Mouse (Mus musculus) myocyte (in vitro differentiated cells): ENCODE measurements at regions not wholly inside any gene's neighbourhood (a gene's known extent, or its start where the extent isn't known, plus 50 kb on each side); places are given as distances from the start of the nearest gene placed in this dataset.

ENCODE experiments used
- E2F4 ChIP-seq: IDR thresholded peaks from one replicate; pipeline ENCODE4 v1.6.1; 2011; ENCODE audit warnings: mild to moderate bottlenecking, control low read depth, moderate library complexity; ENCODE audit not compliant: insufficient read depth
- MYOD1 ChIP-seq, 3 experiments: IDR thresholded peaks; one replicate each; pipeline ENCODE4 v1.6.1; 2011; ENCODE audit warnings: control low read depth in 2 of 3, low read depth in 2 of 3, mild to moderate bottlenecking in 2 of 3, moderate library complexity in 1 of 3; ENCODE audit not compliant: insufficient read length in 2 of 3, control insufficient read depth in 1 of 3
- MYOG ChIP-seq, 3 experiments: IDR thresholded peaks; one replicate each; pipeline ENCODE4 v1.6.1; 2011; ENCODE audit warnings: control low read depth in 2 of 3, low read depth in 2 of 3, mild to moderate bottlenecking in 2 of 3; ENCODE audit not compliant: insufficient read length in 2 of 3, control insufficient read depth in 1 of 3, insufficient read depth in 1 of 3
- POLR2A ChIP-seq: IDR thresholded peaks from one replicate; pipeline ENCODE4 v1.6.1; 2011; ENCODE audit warnings: low read depth, mild to moderate bottlenecking, control low read depth, moderate library complexity; ENCODE audit not compliant: insufficient read length
- SRF ChIP-seq: IDR thresholded peaks from one replicate; pipeline ENCODE4 v1.6.1; 2011; ENCODE audit warnings: low read depth; ENCODE audit not compliant: control insufficient read depth, insufficient read length
- TCF12 ChIP-seq: IDR thresholded peaks from one replicate; pipeline ENCODE4 v1.6.1; 2011; ENCODE audit warnings: mild to moderate bottlenecking, control low read depth; ENCODE audit not compliant: poor library complexity, insufficient read depth, severe bottlenecking
- TCF3 ChIP-seq: IDR thresholded peaks from one replicate; pipeline ENCODE4 v1.6.1; 2011; ENCODE audit warnings: low read depth, control low read depth; ENCODE audit not compliant: insufficient read length
- USF1 ChIP-seq: IDR thresholded peaks from one replicate; pipeline ENCODE4 v1.6.1; 2011; ENCODE audit warnings: low read depth, mild to moderate bottlenecking, control low read depth, moderate library complexity

DNA sequence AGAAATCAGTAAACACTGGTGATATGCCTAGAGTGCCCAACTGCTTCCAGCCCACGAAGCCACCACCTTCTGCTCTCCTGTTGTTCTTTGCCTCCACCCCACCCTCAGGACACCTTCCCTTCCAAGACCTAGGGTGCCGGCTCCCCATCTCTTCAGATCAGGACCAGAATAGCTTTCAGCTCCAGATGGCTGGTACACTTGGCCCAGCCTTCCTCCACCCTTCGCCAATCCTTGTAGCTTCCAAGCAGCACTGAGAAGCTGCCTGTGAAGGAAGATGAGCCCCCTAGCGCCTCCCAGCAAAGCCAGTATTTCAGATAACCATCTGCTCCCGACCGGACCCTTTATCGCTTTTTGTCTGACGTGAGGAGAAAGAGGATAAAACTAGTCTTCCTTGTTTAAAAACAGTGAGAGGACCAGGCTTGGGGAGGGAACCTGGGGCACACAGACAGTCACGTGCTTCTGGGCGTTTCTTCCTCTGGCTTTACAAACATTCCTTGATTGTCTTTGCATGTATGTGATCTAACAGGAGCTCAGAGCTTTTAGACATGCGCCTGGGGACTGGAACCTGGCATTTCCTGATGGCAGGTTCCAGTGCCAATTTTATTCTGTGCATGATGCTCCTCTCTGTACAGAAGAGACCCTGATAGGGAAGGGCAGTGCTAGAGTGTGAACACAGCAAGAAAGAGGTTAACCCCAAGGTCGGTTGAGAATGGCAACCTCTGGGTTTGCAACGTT, 62.0 kb upstream of the Gm11983 start:
- no peak for TF ChIP-seq POLR2A
- TF ChIP-seq MYOG (IDR thresholded peaks at IDR 0.05; ENCODE audit: control insufficient read depth in 1 of 3, insufficient read depth in 1 of 3, insufficient read length in 2 of 3, low read depth in 2 of 3) = no peak
- TF ChIP-seq SRF = no peak
- no peak for TF ChIP-seq USF1
- TF ChIP-seq MYOD1 (IDR thresholded peaks at IDR 0.05; ENCODE audit: control insufficient read depth in 1 of 3, insufficient read length in 2 of 3, low read depth in 2 of 3) = no peak
- TF ChIP-seq TCF3 = no peak
- TF ChIP-seq TCF12 = no peak
- no peak for TF ChIP-seq E2F4
